In the genomic region with DNA sequence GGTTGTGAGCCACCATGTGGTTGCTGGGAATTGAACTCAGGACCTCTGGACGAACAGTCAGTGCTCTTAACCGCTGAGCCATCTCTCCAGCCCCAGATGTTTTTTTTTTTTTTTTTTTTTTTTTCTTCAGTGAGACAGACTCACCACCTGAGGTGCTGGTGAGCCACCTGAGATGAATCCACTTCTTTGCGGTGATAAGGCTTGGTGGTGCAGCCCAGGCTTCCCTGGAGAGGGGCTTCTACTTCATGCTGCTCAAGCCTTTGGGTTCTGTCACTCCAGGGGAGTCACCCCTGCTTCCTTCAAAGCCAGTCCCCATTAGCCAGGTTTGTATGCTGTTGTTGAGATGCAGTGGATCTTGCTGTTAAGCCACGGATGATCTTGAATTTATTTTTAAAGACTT, we compare ENCODE assay signal across 23 mouse cellular contexts. TPM values are rescaled to one million over a fixed set of nuclear protein-coding genes. Genes with fewer than 3 reads are reported as not detected.
DNase-seq lines count a peak whose midpoint lies in the region; ATAC-seq and TF ChIP-seq lines count a peak whose summit lies in the region.
"Had no signal": no experiment of that assay in that cellular context is flagged by ENCODE, and none has a peak within 500 bp of the region (broad histone marks: within the 10 kb centered on the region; RNA-seq: fewer than 3 reads in every experiment).

No protein-coding gene starts in this region.

- peaks cover 17% of the 10 kb centered on the region for H3K4me1 ChIP-seq in kidney, adult 2 months (ENCODE audit: control insufficient read depth, insufficient read depth, low read length)

- no peaks in the 10 kb centered on the region for H3K27me3 ChIP-seq in kidney, adult 2 months (replicated peaks; ENCODE audit: control insufficient read depth, insufficient read depth, low read length)
- H3K27me3 ChIP-seq: kidney, embryonic 15.5 days; limb, embryonic 13.5 days; neural tube, embryonic 13.5 days had no signal

- DNase-seq in kidney, adult 2 months, result no peak
- no peak for DNase-seq in kidney, adult 18-20 months
- DNase-seq in thymus, postnatal 0 days (ENCODE audit: low spot score), result peak; percentile 29
- DNase-seq in thymus, postnatal 14 days, result no peak
- DNase-seq in induced T-regulatory cell, adult 2 months (ENCODE audit: low read depth), result peak; percentile 57
- no peak for DNase-seq in cerebellum, adult 18-20 months
- DNase-seq: adrenal gland, postnatal 25 days; B cell, adult 2 months; cerebellum, adult 2 months; cerebellum, postnatal 36 days; forebrain, postnatal 0 days; gastrocnemius, postnatal 36 days; layer of hippocampus, postnatal 36 days; right cerebral cortex, postnatal 25 days; thymus, postnatal 25 days had no signal

- no peak for ATAC-seq in monocyte, adult 5-6 weeks (replicated peaks; ENCODE audit: insufficient number of reproducible peaks, low FRiP score, low TSS enrichment, poor library complexity, severe bottlenecking)
- ATAC-seq: forebrain, postnatal 0 days; inflammation-experienced regulatory T-cells, adult 6 months had no signal

- TF ChIP-seq POLR2A in kidney, adult 2 months (IDR thresholded peaks at IDR 0.05; ENCODE audit: low read depth, low read length), result no peak

- TF ChIP-seq CTCF in kidney, adult 2 months (conservative IDR thresholded peaks at IDR 0.05; ENCODE audit: insufficient read depth, insufficient read length, low read depth, low read length), result 0 out of 2 replicates have a peak, but pooled peaks have one; percentile 8

- H3K4me3 ChIP-seq in kidney, adult 2 months (ENCODE audit: insufficient read depth, low read depth, low read length), result no peak overlapping the region
- H3K4me3 ChIP-seq: forebrain, embryonic 10.5 days; hindbrain, embryonic 10.5 days; kidney, embryonic 15.5 days; limb, embryonic 13.5 days; neural tube, embryonic 13.5 days had no signal

- no peaks in the 10 kb centered on the region for H3K36me3 ChIP-seq in kidney, adult 2 months (ENCODE audit: control insufficient read depth, insufficient read depth, low read length)
- H3K36me3 ChIP-seq: kidney, embryonic 15.5 days had no signal

- H3K27ac ChIP-seq in kidney, adult 2 months (ENCODE audit: insufficient read depth, low read depth, low read length), result no peak overlapping the region
- H3K27ac ChIP-seq: forebrain, embryonic 10.5 days; hindbrain, embryonic 10.5 days; limb, embryonic 13.5 days; liver, embryonic 14.5 days; neural tube, embryonic 13.5 days had no signal

- WGBS in kidney, adult 2 months, result 71% methylated on average over 4 of the region's 4 CpGs

RNA-seq across cellular contexts. Expression of a gene that starts 9.0 kb away (rescaled TPM):
- polyA plus RNA-seq in kidney, adult 2 months (2012; rRNA removed), result 190 and 242 TPM in 2 replicates
- polyA plus RNA-seq in thymus, postnatal 0 days (2015; fragmentation: Nextera tagmentation; extraction: Ambion mirVana), result 83.1 and 87.9 TPM in 2 replicates
- total RNA-seq in monocyte, adult 5-6 weeks (2017), result 36.6 to 109 TPM (median 73.7 TPM) in 3 replicates

RNA-seq across cellular contexts. Expression of a gene that starts 29.8 kb away (rescaled TPM):
- 35.6 and 36.6 TPM in 2 replicates for polyA plus RNA-seq in kidney, adult 2 months (2012; rRNA removed)
- polyA plus RNA-seq in thymus, postnatal 0 days (2015; fragmentation: Nextera tagmentation; extraction: Ambion mirVana), result 37.6 and 51.3 TPM in 2 replicates
- 30.0 to 63.8 TPM (median 35.3 TPM) in 3 replicates for total RNA-seq in monocyte, adult 5-6 weeks (2017)

Comparison
In these comparisons a context has a peak if more than half of its experiments do, and no peak if none do; other contexts are left out.
1. DNase-seq: peak in thymus, postnatal 0 days (single experiment) and induced T-regulatory cell, adult 2 months (single experiment); none in kidney, adult 2 months (single experiment), kidney, adult 18-20 months (single experiment), thymus, postnatal 14 days (single experiment) and cerebellum, adult 18-20 months (0 of 2).